Mouse (Mus musculus) megakaryocyte, embryonic 14.5 days (primary cell): ENCODE measurements around the gene Slbp.

Source experiments
- FLI1 ChIP-seq: IDR thresholded peaks from 2 replicates; pipeline ENCODE4 v1.6.1; 2012; ENCODE audit warnings: low read length, inconsistent platforms, mixed read lengths
- GATA1 ChIP-seq: IDR thresholded peaks from 3 replicates; pipeline ENCODE4 v1.6.1; 2012; ENCODE audit warnings: mixed read lengths, low read length, inconsistent platforms, borderline replicate concordance

- TF ChIP-seq GATA1 (no peak), FLI1 (no peak)
Observed at GRCm38 (mm10) chr5:33614391-33614790, 38.0 kb downstream of the Slbp start.
